Mouse (Mus musculus) kidney, embryonic 16.5 days (tissue): ENCODE data around the gene Trim6. TPM values are rescaled to one million over a fixed set of nuclear protein-coding genes. Genes with fewer than 3 reads are reported as not detected.

Experiments used
- ATAC-seq: fragments of 200-750 bp; cut with Nextera tagmentation; 2 replicates; pipeline ENCODE4 v1.8.0; 2017; ENCODE audit warnings: moderate TSS enrichment; ENCODE audit not compliant: low FRiP score, low TSS enrichment
- H3K27ac ChIP-seq: fragments of 300-500 bp; sonication (generic); 2 replicates; pipeline ENCODE4 v1.5.1; 2014; ENCODE audit warnings: low read length
- H3K27me3 ChIP-seq: fragments of 300-500 bp; sonication (generic); 2 replicates; pipeline ENCODE4 v1.6.1; 2014; ENCODE audit warnings: low read length, control low read depth, mixed read lengths; ENCODE audit not compliant: insufficient read depth
- H3K36me3 ChIP-seq: fragments of 300-500 bp; sonication (generic); 2 replicates; pipeline ENCODE4 v1.6.1; 2014; ENCODE audit warnings: low read length, control low read depth, mixed read lengths; ENCODE audit not compliant: insufficient read depth
- H3K4me1 ChIP-seq: fragments of 300-500 bp; sonication (generic); 2 replicates; pipeline ENCODE4 v1.6.1; 2014; ENCODE audit warnings: low read length, control low read depth, mixed read lengths; ENCODE audit not compliant: insufficient read depth
- H3K4me2 ChIP-seq: fragments of 300-500 bp; sonication (generic); replicated peaks from 2 replicates; pipeline ENCODE4 v1.6.1; 2014; ENCODE audit warnings: low read depth, low read length
- H3K4me3 ChIP-seq: fragments of 300-500 bp; sonication (generic); 2 replicates; pipeline ENCODE4 v1.5.1; 2014; ENCODE audit warnings: mild to moderate bottlenecking, low read length
- H3K9ac ChIP-seq: fragments of 300-500 bp; sonication (generic); replicated peaks from 2 replicates; pipeline ENCODE4 v1.6.1; 2014; ENCODE audit warnings: low read length
- H3K9me3 ChIP-seq: fragments of 300-500 bp; sonication (generic); 2 replicates; pipeline ENCODE4 v1.6.1; 2016; ENCODE audit warnings: low read length, control low read depth
- WGBS: fragments of 180-500 bp; shearing (Covaris S2); extraction: QIAGEN DNeasy Blood & Tissue Kit; methylation state at CpG from one replicate; pipeline ENCODE4 v1.1.7; 2014; 5-methylcytosine and 5-hydroxymethylcytosine counted together
- polyA plus RNA-seq: library from polyadenylated mRNA; unstranded; fragments of >200 nt; fragmentation: Nextera tagmentation; extraction: Ambion mirVana; gene quantifications from 2 replicates; pipeline ENCODE4 v1.2.1, GENCODE M21; 2015

The Trim6 gene
- polyA plus RNA-seq = 2.3 and 2.6 TPM in 2 replicates

DNA sequence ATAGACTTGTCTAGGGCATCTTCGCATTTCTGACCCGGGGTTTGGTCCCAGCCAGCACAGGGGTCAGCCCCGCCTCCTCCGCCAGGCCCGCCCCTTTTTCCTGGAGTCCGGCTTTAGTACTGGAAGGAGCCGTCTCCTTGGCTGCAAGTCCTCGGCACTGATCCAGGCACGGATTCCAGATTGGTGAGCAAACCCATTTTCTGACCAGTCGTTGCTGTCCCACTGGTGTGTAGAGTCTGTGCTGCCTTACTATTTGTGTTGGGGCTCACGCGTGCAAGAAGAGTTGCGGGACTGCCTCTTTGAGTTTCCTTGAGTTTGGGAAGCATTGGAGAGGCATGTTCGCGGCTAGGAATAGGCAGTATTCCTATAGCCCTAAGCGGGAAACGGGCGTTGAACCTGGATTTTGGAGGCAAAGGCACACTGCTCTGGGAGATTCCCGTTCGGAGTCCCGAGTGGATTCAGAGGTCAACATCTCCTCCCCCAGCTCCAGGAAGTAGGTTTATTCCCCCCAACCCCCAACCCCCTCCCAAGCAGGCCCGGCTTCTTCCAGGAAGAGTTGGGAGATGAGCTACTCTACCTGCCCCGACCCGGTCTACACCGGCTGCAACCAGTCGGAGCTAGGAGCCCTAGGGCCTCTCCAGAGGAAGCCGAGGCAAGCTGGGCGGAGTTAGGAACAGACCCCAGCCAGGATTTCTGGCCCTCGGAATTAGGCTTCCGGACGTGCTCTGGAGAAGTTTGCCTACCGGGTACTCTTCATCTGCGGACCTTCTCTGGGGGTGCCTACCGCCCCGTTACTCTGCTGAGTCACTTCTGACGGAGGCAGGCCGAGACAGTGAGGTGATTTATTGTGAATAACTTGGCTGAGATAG lies at the start of gene Trim6:
Trim6 (plus strand) TSS at position 93 of the 869 bp plus-strand sequence.
- Histone ChIP-seq H3K27me3 (no peaks in the 10 kb centered on the region), H3K4me1 (no peaks in the 10 kb centered on the region; the same call in 1 of the 2 replicates), H3K4me3 (peak within 1 kb of the TSS; percentile 50), H3K9ac (peak within 1 kb of the TSS; percentile 55), H3K27ac (peak within 1 kb of the TSS; percentile 34; the same call in 1 of the 2 replicates), H3K36me3 (no peaks in the 10 kb centered on the region), H3K4me2 (peak within 1 kb of the TSS; percentile 76), H3K9me3 (no peaks in the 10 kb centered on the region)
- ATAC-seq = peak; percentile 95
- WGBS = 1% methylated on average over 37 of the region's 37 CpGs

- ATAC-seq = no peak
- Histone ChIP-seq H3K4me1 (no peaks in the 10 kb centered on the region), H3K4me2 (no peak overlapping the region), H3K9ac (no peak overlapping the region), H3K36me3 (no peaks in the 10 kb centered on the region), H3K9me3 (no peaks in the 10 kb centered on the region), H3K4me3 (no peak overlapping the region), H3K27ac (no peak overlapping the region), H3K27me3 (no peaks in the 10 kb centered on the region)
- WGBS = 67% methylated on average over 6 of the region's 6 CpGs
These were observed 48.9 kb upstream of the Trim6 start for GRCm38 (mm10) chr7:104169634-104170204.

DNA sequence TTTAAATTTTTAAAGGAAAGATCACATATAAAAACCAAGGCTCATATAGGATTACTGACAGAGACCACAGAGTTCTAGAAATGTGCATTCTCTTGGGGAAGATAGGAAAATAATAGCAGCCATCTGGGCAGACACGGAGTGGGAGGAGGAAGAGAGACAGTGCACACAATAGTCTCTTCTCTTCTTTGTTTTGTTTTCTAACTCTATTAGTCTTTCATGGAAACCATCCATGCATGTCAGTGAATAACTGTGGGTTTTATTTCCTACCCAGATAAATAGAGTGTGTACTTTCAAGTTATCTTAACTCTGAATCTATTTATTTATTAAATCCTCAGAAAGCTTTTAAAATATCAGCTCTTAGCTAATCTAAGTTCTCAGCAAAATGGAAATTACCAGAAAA lies 43.5 kb upstream of the Trim6 start:
- Histone ChIP-seq H3K4me3 (no peak overlapping the region), H3K27me3 (no peaks in the 10 kb centered on the region), H3K36me3 (no peaks in the 10 kb centered on the region), H3K4me1 (no peaks in the 10 kb centered on the region), H3K27ac (no peak overlapping the region), H3K9me3 (no peaks in the 10 kb centered on the region), H3K9ac (no peak overlapping the region), H3K4me2 (no peak overlapping the region)
- ATAC-seq = no peak
- 70% methylated on average over 1 of the region's 1 CpGs for WGBS

- WGBS = 73% methylated on average over 5 of the region's 5 CpGs
- H3K9me3 ChIP-seq = no peaks in the 10 kb centered on the region
- H3K4me3 ChIP-seq = no peak overlapping the region
- no peak for ATAC-seq
- no peak overlapping the region for H3K9ac ChIP-seq
- no peaks in the 10 kb centered on the region for H3K4me1 ChIP-seq
- no peak overlapping the region for H3K27ac ChIP-seq
- H3K4me2 ChIP-seq = no peak overlapping the region
- H3K36me3 ChIP-seq = no peaks in the 10 kb centered on the region
- no peaks in the 10 kb centered on the region for H3K27me3 ChIP-seq
These were observed 40.1 kb upstream of the Trim6 start for GRCm38 (mm10) chr7:104178422-104179054.

GRCm38 (mm10) chr7:104179074-104179473 lies 39.5 kb upstream of the Trim6 start:
- no peak overlapping the region for H3K4me2 ChIP-seq
- no peak overlapping the region for H3K27ac ChIP-seq
- WGBS = 89% methylated on average over 1 of the region's 1 CpGs
- no peak for ATAC-seq
- no peaks in the 10 kb centered on the region for H3K9me3 ChIP-seq
- no peak overlapping the region for H3K4me3 ChIP-seq
- H3K27me3 ChIP-seq = no peaks in the 10 kb centered on the region
- H3K36me3 ChIP-seq = no peaks in the 10 kb centered on the region
- H3K4me1 ChIP-seq = no peaks in the 10 kb centered on the region
- no peak overlapping the region for H3K9ac ChIP-seq

DNA sequence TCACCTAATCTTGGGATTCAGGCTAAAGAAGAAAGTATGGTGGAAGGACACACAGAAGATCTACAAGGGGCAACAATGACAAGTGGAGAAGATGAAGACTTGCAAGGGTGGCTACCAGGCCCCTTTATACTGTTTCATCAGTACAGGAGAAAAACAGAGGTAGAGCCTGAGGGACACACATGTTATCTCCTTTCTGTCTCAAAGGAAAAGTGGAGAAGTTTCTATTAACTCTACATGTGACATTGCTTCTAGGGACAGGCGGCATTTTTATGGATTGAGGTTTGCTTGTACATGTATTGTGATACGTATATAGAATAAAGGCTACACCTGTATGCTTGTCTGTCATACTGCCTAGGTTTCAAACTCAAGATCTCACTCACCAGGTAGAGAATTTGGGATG lies 35.3 kb upstream of the Trim6 start, which contains the start of gene Olfr648:
Olfr648 (minus strand) TSS at position 101 of the 400 bp plus-strand sequence.
- no peak within 1 kb of the TSS for H3K4me2 ChIP-seq
- 91% methylated on average over 2 of the region's 2 CpGs for WGBS
- no peaks in the 10 kb centered on the region for H3K36me3 ChIP-seq
- no peaks in the 10 kb centered on the region for H3K4me1 ChIP-seq
- H3K4me3 ChIP-seq = no peak within 1 kb of the TSS
- H3K9me3 ChIP-seq = no peaks in the 10 kb centered on the region
- no peak for ATAC-seq
- no peak within 1 kb of the TSS for H3K9ac ChIP-seq
- H3K27ac ChIP-seq = no peak within 1 kb of the TSS
- H3K27me3 ChIP-seq = no peaks in the 10 kb centered on the region

DNA sequence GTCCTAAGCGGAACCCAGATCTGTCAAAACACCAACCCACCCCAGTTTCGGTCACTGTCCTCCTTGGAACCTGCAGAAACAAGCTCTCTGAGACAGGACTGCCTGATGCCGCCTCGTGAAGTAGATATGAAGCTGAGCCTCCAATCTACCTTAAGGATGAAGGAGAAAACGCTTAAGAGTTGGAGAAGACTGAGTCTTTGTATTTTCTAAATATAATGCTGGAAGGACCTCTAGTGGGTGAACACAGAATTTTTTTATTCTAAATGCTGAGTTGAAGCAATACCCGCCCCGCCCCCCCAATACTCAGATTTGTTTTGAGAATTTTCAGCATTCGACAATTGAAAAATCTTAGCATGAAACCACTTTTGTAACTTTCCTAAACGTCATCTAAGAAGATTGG lies 27.3 kb upstream of the Trim6 start:
- no peak for ATAC-seq
- Histone ChIP-seq H3K27ac (no peak overlapping the region), H3K9me3 (no peaks in the 10 kb centered on the region), H3K36me3 (no peaks in the 10 kb centered on the region), H3K4me2 (no peak overlapping the region), H3K4me1 (no peaks in the 10 kb centered on the region), H3K4me3 (no peak overlapping the region), H3K9ac (no peak overlapping the region), H3K27me3 (no peaks in the 10 kb centered on the region)
- WGBS = 59% methylated on average over 9 of the region's 9 CpGs

DNA sequence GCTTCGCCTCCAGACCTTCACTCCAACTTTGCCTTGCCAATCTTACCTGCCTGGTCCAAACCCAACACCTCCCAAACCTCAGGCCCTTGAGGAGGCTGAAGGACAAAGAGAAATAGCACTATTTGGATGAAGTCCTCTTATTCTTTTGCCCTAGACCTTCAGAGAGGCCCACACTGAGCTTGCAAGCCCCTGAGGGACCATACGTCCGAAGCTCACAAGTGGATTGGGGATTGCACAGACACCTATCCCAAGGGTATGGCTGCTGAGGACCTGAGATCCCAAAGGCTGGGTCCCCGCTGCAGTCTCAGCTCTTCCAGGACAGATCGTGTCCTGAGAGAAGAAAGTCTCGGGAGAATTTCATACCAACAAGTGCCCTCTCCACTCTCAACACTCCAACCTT lies 22.7 kb upstream of the Trim6 start, which contains the start of gene Olfr649:
Olfr649 (minus strand) TSS at position 101 of the 400 bp plus-strand sequence.
- no peak within 1 kb of the TSS for H3K27ac ChIP-seq
- no peak within 1 kb of the TSS for H3K9ac ChIP-seq
- H3K4me2 ChIP-seq = no peak within 1 kb of the TSS
- 85% methylated on average over 6 of the region's 6 CpGs for WGBS
- H3K4me3 ChIP-seq = no peak within 1 kb of the TSS
- no peaks in the 10 kb centered on the region for H3K4me1 ChIP-seq
- no peaks in the 10 kb centered on the region for H3K9me3 ChIP-seq
- ATAC-seq = no peak
- H3K27me3 ChIP-seq = no peaks in the 10 kb centered on the region
- H3K36me3 ChIP-seq = no peaks in the 10 kb centered on the region

DNA sequence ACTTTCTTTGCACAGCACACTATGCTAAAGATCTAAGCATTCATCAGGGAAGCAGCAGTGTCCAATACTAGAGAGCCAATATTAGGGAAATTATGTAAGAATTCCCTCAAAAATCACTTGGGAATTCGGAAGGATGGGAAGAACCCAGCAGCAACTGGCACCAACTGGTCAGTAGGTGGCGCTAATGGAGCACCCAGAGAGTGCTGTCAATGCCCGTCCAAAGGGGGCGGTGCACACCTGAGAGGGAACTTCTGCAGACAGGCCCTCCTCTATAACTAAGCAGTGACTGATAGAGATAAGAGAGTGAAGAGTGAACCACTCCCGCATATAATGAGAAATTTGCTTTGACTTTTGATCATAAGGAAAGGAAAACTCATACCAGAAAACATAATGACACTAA lies 18.8 kb upstream of the Trim6 start:
- Histone ChIP-seq H3K27ac (no peak overlapping the region), H3K4me1 (no peaks in the 10 kb centered on the region), H3K9ac (no peak overlapping the region), H3K4me2 (no peak overlapping the region), H3K27me3 (no peaks in the 10 kb centered on the region), H3K4me3 (no peak overlapping the region), H3K9me3 (no peaks in the 10 kb centered on the region), H3K36me3 (no peaks in the 10 kb centered on the region)
- ATAC-seq = peak; percentile 78; the same call in 1 of the 2 replicates
- WGBS = 8% methylated on average over 5 of the region's 5 CpGs
